Mouse (Mus musculus): Measurements from ENCODE around the gene 2010111I01Rik. TPM values are rescaled to one million over a fixed set of nuclear protein-coding genes. Genes with fewer than 3 reads are reported as not detected.

The 2010111I01Rik gene
- total and polyA plus RNA-seq, 3 experiments = 26.3 to 32.7 TPM; not detected in 1

GRCm38 (mm10) chr13:62952047-62952446 is 12.6 kb upstream of the 2010111I01Rik start:
- TF ChIP-seq TBP (IDR thresholded peaks at IDR 0.05; ENCODE audit: low read depth, low read length) (no peak), ZMIZ1 (IDR thresholded peaks at IDR 0.05; ENCODE audit: low read depth, low read length) (no peak), POLR2AphosphoS5 (IDR thresholded peaks at IDR 0.05; ENCODE audit: borderline replicate concordance, low read depth, low read length) (no peak), KAT2A (conservative IDR thresholded peaks at IDR 0.05; ENCODE audit: low read depth, low read length) (no peak), ZNF384 (IDR thresholded peaks at IDR 0.05; ENCODE audit: low read depth, low read length) (no peak), BHLHE40 (IDR thresholded peaks at IDR 0.05; ENCODE audit: borderline replicate concordance, low read depth, low read length) (no peak), MYB (IDR thresholded peaks at IDR 0.05; ENCODE audit: low read depth, low read length) (no peak), MEF2A (IDR thresholded peaks at IDR 0.05; ENCODE audit: extremely low read depth, insufficient replicate concordance, low read depth, low read length, poor library complexity, severe bottlenecking) (no peak), MXI1 (IDR thresholded peaks at IDR 0.05; ENCODE audit: low read depth, low read length) (no peak), ZKSCAN1 (IDR thresholded peaks at IDR 0.05; ENCODE audit: low read depth, low read length) (no peak), MAZ (IDR thresholded peaks at IDR 0.05; ENCODE audit: low read depth, low read length) (no peak), MAX (IDR thresholded peaks at IDR 0.05; ENCODE audit: low read length) (no peak), E2F4 (IDR thresholded peaks at IDR 0.05; ENCODE audit: borderline replicate concordance, low read depth, low read length) (no peak)
- Histone ChIP-seq H3K9me3 (replicated peaks; ENCODE audit: insufficient read depth, low read length) (no peaks in the 10 kb centered on the region), H3K36me3 (ENCODE audit: control insufficient read depth in 1 of 2, insufficient read depth in 2 of 2, low read length in 2 of 2) (no peaks in the 10 kb centered on the region), H3K9ac (ENCODE audit: control insufficient read depth, low read depth, low read length, poor library complexity, severe bottlenecking) (no peak overlapping the region), H3K79me2 (ENCODE audit: control insufficient read depth, insufficient read depth, low read length, poor library complexity) (no peaks in the 10 kb centered on the region), H3K4me1 (ENCODE audit: control insufficient read depth in 1 of 2, insufficient read depth in 2 of 2, low read length in 2 of 2) (no peaks in the 10 kb centered on the region), H3K27ac (ENCODE audit: control insufficient read depth, low read depth, low read length) (no peak overlapping the region), H3K27me3 (ENCODE audit: control insufficient read depth in 1 of 2, insufficient read depth in 2 of 2, low read length in 2 of 2) (peaks cover 0 to 1% of the 10 kb centered on the region in 2 experiments; a peak in 3 of 4 replicates), H3K4me3 (ENCODE audit: control insufficient read depth in 1 of 2, insufficient read depth in 1 of 2, low read depth in 2 of 2, low read length in 2 of 2) (no peak overlapping the region)
- DNase-seq (ENCODE audit: low read depth, low spot score) = no peak

GRCm38 (mm10) chr13:62952624-62953023 is 12.1 kb upstream of the 2010111I01Rik start:
- TF ChIP-seq POLR2AphosphoS5 (IDR thresholded peaks at IDR 0.05; ENCODE audit: borderline replicate concordance, low read depth, low read length) (no peak), USF1 (IDR thresholded peaks at IDR 0.05; ENCODE audit: low read depth, low read length) (no peak), MEF2A (IDR thresholded peaks at IDR 0.05; ENCODE audit: extremely low read depth, insufficient replicate concordance, low read depth, low read length, poor library complexity, severe bottlenecking) (no peak), RAD21 (IDR thresholded peaks at IDR 0.05; ENCODE audit: low read depth, low read length) (no peak)
- no peaks in the 10 kb centered on the region for H3K79me2 ChIP-seq (ENCODE audit: control insufficient read depth, insufficient read depth, low read length, poor library complexity)
- H3K9me3 ChIP-seq (replicated peaks; ENCODE audit: insufficient read depth, low read length) = no peaks in the 10 kb centered on the region
- H3K9ac ChIP-seq (ENCODE audit: control insufficient read depth, low read depth, low read length, poor library complexity, severe bottlenecking) = no peak overlapping the region
- H3K36me3 ChIP-seq (ENCODE audit: control insufficient read depth in 1 of 2, insufficient read depth in 2 of 2, low read length in 2 of 2) = no peaks in the 10 kb centered on the region
- H3K27ac ChIP-seq (ENCODE audit: control insufficient read depth, low read depth, low read length) = no peak overlapping the region
- peaks cover 0 to 1% of the 10 kb centered on the region in 2 experiments; a peak in 3 of 4 replicates for H3K27me3 ChIP-seq (ENCODE audit: control insufficient read depth in 1 of 2, insufficient read depth in 2 of 2, low read length in 2 of 2)
- no peak overlapping the region for H3K4me3 ChIP-seq (ENCODE audit: control insufficient read depth in 1 of 2, insufficient read depth in 1 of 2, low read depth in 2 of 2, low read length in 2 of 2)
- no peak for DNase-seq (ENCODE audit: low read depth, low spot score)
- no peaks in the 10 kb centered on the region for H3K4me1 ChIP-seq (ENCODE audit: control insufficient read depth in 1 of 2, insufficient read depth in 2 of 2, low read length in 2 of 2)

Measured in MEL (cell line).